Mouse (Mus musculus): ENCODE data around the gene Egfl8.

Egfl8 gene

GRCm38 (mm10) chr17:34648141-34648890 lies 32.5 kb upstream of the Egfl8 start:
- no peak for DNase-seq (ENCODE audit: low spot score)

GRCm38 (mm10) chr17:34646906-34647787 lies 31.4 kb upstream of the Egfl8 start, which contains the start of gene Atf6b:
TSS of gene Atf6b (plus strand) at chr17:34647146.
- DNase-seq (ENCODE audit: low spot score): peak; percentile 97

- no peak for DNase-seq (ENCODE audit: low spot score)
These were observed 30.2 kb upstream of the Egfl8 start for GRCm38 (mm10) chr17:34645831-34646511.

- DNase-seq (ENCODE audit: low spot score): no peak
These were observed 29.6 kb upstream of the Egfl8 start for GRCm38 (mm10) chr17:34645256-34645829.

- DNase-seq (ENCODE audit: low spot score): peak; percentile 92
These were observed 28.8 kb upstream of the Egfl8 start, which contains the start of gene Fkbpl for GRCm38 (mm10) chr17:34644608-34645007. TSS of gene Fkbpl (plus strand) at chr17:34644764.

- DNase-seq (ENCODE audit: low spot score): no peak
These were observed 28.2 kb upstream of the Egfl8 start for GRCm38 (mm10) chr17:34643944-34644343.

GRCm38 (mm10) chr17:34643379-34643778 lies 27.6 kb upstream of the Egfl8 start:
- DNase-seq (ENCODE audit: low spot score): no peak

GRCm38 (mm10) chr17:34641945-34642344 lies 26.2 kb upstream of the Egfl8 start:
- DNase-seq (ENCODE audit: low spot score): no peak

GRCm38 (mm10) chr17:34640778-34641601 lies 25.2 kb upstream of the Egfl8 start:
- DNase-seq (ENCODE audit: low spot score): peak; percentile 52

- DNase-seq (ENCODE audit: low spot score): no peak
These were observed 23.9 kb upstream of the Egfl8 start for GRCm38 (mm10) chr17:34639461-34640255.

- no peak for DNase-seq (ENCODE audit: low spot score)
These were observed 21.7 kb upstream of the Egfl8 start for GRCm38 (mm10) chr17:34637459-34637858.

GRCm38 (mm10) chr17:34635671-34636070 lies 19.9 kb upstream of the Egfl8 start:
- no peak for DNase-seq (ENCODE audit: low spot score)

- DNase-seq (ENCODE audit: low spot score): peak; percentile 77
These were observed 16.5 kb upstream of the Egfl8 start for GRCm38 (mm10) chr17:34632261-34632691.

GRCm38 (mm10) chr17:34631647-34632046 lies 15.9 kb upstream of the Egfl8 start:
- no peak for DNase-seq (ENCODE audit: low spot score)

- DNase-seq (ENCODE audit: low spot score): no peak
These were observed 15.1 kb upstream of the Egfl8 start for GRCm38 (mm10) chr17:34630761-34631301.

GRCm38 (mm10) chr17:34629796-34630603 lies 14.2 kb upstream of the Egfl8 start:
- no peak for DNase-seq (ENCODE audit: low spot score)

GRCm38 (mm10) chr17:34629221-34629751 lies 13.5 kb upstream of the Egfl8 start, which contains the start of gene Prrt1:
TSS of gene Prrt1 (plus strand) at chr17:34629533.
- no peak for DNase-seq (ENCODE audit: low spot score)

- no peak for DNase-seq (ENCODE audit: low spot score)
These were observed 12.8 kb upstream of the Egfl8 start for GRCm38 (mm10) chr17:34628644-34628967.
